Mouse (Mus musculus) brain, embryonic 14.5 days (tissue): ENCODE results near the gene Clic6.

Source experiments
- CTCF ChIP-seq: fragments of 200-500 bp; IDR thresholded peaks from 2 replicates; pipeline ENCODE4 v1.5.1; 2012; ENCODE audit warnings: inconsistent platforms, mild to moderate bottlenecking, moderate library complexity, borderline replicate concordance; ENCODE audit not compliant: insufficient read depth, insufficient read length; ENCODE audit errors: extremely low read depth
- POLR2A ChIP-seq: fragments of 200-500 bp; IDR thresholded peaks from 2 replicates; pipeline ENCODE4 v1.6.1; 2012; ENCODE audit warnings: mild to moderate bottlenecking, inconsistent platforms, borderline replicate concordance; ENCODE audit not compliant: poor library complexity, insufficient read depth, insufficient read length, severe bottlenecking; ENCODE audit errors: extremely low read depth

DNA sequence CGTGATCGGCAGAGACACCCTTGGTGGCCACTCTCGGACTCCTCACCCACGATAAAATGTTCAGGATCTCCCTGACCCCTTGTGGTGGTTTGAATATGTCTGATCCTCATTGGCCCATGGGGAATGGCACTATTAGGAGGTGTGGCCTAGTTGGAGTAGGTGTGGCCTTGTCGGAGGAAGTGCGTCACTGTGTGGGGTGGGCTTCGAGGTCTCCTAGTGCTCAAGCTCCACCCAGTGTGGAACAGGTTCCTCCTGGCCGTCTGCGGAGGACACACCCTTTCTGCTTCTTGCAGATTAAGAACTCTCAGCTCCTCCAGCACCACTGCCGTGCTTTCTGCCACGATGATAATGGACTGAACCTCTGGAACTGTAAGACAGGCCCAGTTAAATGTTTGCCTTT is 85.7 kb downstream of the Clic6 start:
- TF ChIP-seq CTCF (no peak), POLR2A (no peak)
